Mouse (Mus musculus): ENCODE measurements around the gene T2. TPM values are rescaled to one million over a fixed set of nuclear protein-coding genes. Genes with fewer than 3 reads are reported as not detected.
A peak's percentile ranks its signal among the peaks of the same experiment; 100 is the strongest.

T2 gene
- polyA plus RNA-seq, 1 experiment from 2014 or later: not detected

- under 1% methylated on average over 18 of the region's 18 CpGs for WGBS (ENCODE audit: insufficient replicate concordance)
- Histone ChIP-seq H3K9ac (ENCODE audit: low read depth, low read length) (no peak overlapping the region), H3K36me3 (ENCODE audit: control insufficient read depth, insufficient read depth) (no peaks in the 10 kb centered on the region), H3K4me2 (ENCODE audit: low read depth, low read length) (peak overlapping the region; percentile 44), H3K4me3 (ENCODE audit: low read depth, low read length) (peak overlapping the region; percentile 23), H3K9me3 (replicated peaks; ENCODE audit: control insufficient read depth, low read length) (no peaks in the 10 kb centered on the region), H3K27ac (ENCODE audit: low read length) (no peak overlapping the region), H3K4me1 (ENCODE audit: control insufficient read depth, low read depth, low read length) (peaks cover 4% of the 10 kb centered on the region), H3K27me3 (ENCODE audit: control insufficient read depth, insufficient read depth, low read depth, low read length) (no peaks in the 10 kb centered on the region)
- ATAC-seq (ENCODE audit: low read depth): no peak
These were observed 16.7 kb downstream of the T2 start for GRCm38 (mm10) chr17:8372286-8373046.

- Histone ChIP-seq H3K36me3 (ENCODE audit: control insufficient read depth, insufficient read depth) (no peaks in the 10 kb centered on the region), H3K9me3 (replicated peaks; ENCODE audit: control insufficient read depth, low read length) (no peaks in the 10 kb centered on the region), H3K9ac (ENCODE audit: low read depth, low read length) (no peak overlapping the region), H3K4me3 (ENCODE audit: low read depth, low read length) (no peak overlapping the region), H3K27me3 (ENCODE audit: control insufficient read depth, insufficient read depth, low read depth, low read length) (no peaks in the 10 kb centered on the region), H3K4me1 (ENCODE audit: control insufficient read depth, low read depth, low read length) (no peaks in the 10 kb centered on the region), H3K27ac (ENCODE audit: low read length) (no peak overlapping the region), H3K4me2 (ENCODE audit: low read depth, low read length) (no peak overlapping the region)
- WGBS (ENCODE audit: insufficient replicate concordance): 31% methylated on average over 5 of the region's 5 CpGs
- ATAC-seq (ENCODE audit: low read depth): no peak
These were observed 21.5 kb downstream of the T2 start for GRCm38 (mm10) chr17:8377298-8377697.

GRCm38 (mm10) chr17:8385441-8385840 is 29.6 kb downstream of the T2 start:
- no peak for ATAC-seq (ENCODE audit: low read depth)
- peaks cover 20% of the 10 kb centered on the region for H3K27me3 ChIP-seq (ENCODE audit: control insufficient read depth, insufficient read depth, low read depth, low read length)
- no peaks in the 10 kb centered on the region for H3K9me3 ChIP-seq (replicated peaks; ENCODE audit: control insufficient read depth, low read length)
- no peak overlapping the region for H3K4me2 ChIP-seq (ENCODE audit: low read depth, low read length)
- WGBS (ENCODE audit: insufficient replicate concordance): 67% methylated on average over 2 of the region's 2 CpGs
- no peak overlapping the region for H3K4me3 ChIP-seq (ENCODE audit: low read depth, low read length)
- H3K27ac ChIP-seq (ENCODE audit: low read length): no peak overlapping the region
- no peak overlapping the region for H3K9ac ChIP-seq (ENCODE audit: low read depth, low read length)
- H3K4me1 ChIP-seq (ENCODE audit: control insufficient read depth, low read depth, low read length): no peaks in the 10 kb centered on the region
- H3K36me3 ChIP-seq (ENCODE audit: control insufficient read depth, insufficient read depth): no peaks in the 10 kb centered on the region

- H3K9ac ChIP-seq (ENCODE audit: low read depth, low read length): no peak overlapping the region
- no peak overlapping the region for H3K4me2 ChIP-seq (ENCODE audit: low read depth, low read length)
- H3K4me1 ChIP-seq (ENCODE audit: control insufficient read depth, low read depth, low read length): no peaks in the 10 kb centered on the region
- H3K27ac ChIP-seq (ENCODE audit: low read length): no peak overlapping the region
- H3K4me3 ChIP-seq (ENCODE audit: low read depth, low read length): no peak overlapping the region
- H3K27me3 ChIP-seq (ENCODE audit: control insufficient read depth, insufficient read depth, low read depth, low read length): peaks cover 20% of the 10 kb centered on the region
- WGBS (ENCODE audit: insufficient replicate concordance): 2% methylated on average over 13 of the region's 13 CpGs
- ATAC-seq (ENCODE audit: low read depth): no peak
- H3K36me3 ChIP-seq (ENCODE audit: control insufficient read depth, insufficient read depth): no peaks in the 10 kb centered on the region
- no peaks in the 10 kb centered on the region for H3K9me3 ChIP-seq (replicated peaks; ENCODE audit: control insufficient read depth, low read length)
These were observed 32.7 kb downstream of the T2 start for GRCm38 (mm10) chr17:8388463-8388862.

GRCm38 (mm10) chr17:8388990-8389789 is 33.4 kb downstream of the T2 start:
- Histone ChIP-seq H3K36me3 (ENCODE audit: control insufficient read depth, insufficient read depth) (no peaks in the 10 kb centered on the region), H3K9ac (ENCODE audit: low read depth, low read length) (no peak overlapping the region), H3K9me3 (replicated peaks; ENCODE audit: control insufficient read depth, low read length) (no peaks in the 10 kb centered on the region), H3K27me3 (ENCODE audit: control insufficient read depth, insufficient read depth, low read depth, low read length) (peaks cover 20% of the 10 kb centered on the region), H3K27ac (ENCODE audit: low read length) (no peak overlapping the region), H3K4me2 (ENCODE audit: low read depth, low read length) (no peak overlapping the region), H3K4me3 (ENCODE audit: low read depth, low read length) (no peak overlapping the region), H3K4me1 (ENCODE audit: control insufficient read depth, low read depth, low read length) (no peaks in the 10 kb centered on the region)
- no peak for ATAC-seq (ENCODE audit: low read depth)
- under 1% methylated on average over 28 of the region's 28 CpGs for WGBS (ENCODE audit: insufficient replicate concordance)

- H3K9ac ChIP-seq (ENCODE audit: low read depth, low read length): no peak overlapping the region
- no peak for ATAC-seq (ENCODE audit: low read depth)
- no peaks in the 10 kb centered on the region for H3K36me3 ChIP-seq (ENCODE audit: control insufficient read depth, insufficient read depth)
- H3K4me3 ChIP-seq (ENCODE audit: low read depth, low read length): no peak overlapping the region
- H3K27ac ChIP-seq (ENCODE audit: low read length): no peak overlapping the region
- no peak overlapping the region for H3K4me2 ChIP-seq (ENCODE audit: low read depth, low read length)
- H3K9me3 ChIP-seq (replicated peaks; ENCODE audit: control insufficient read depth, low read length): no peaks in the 10 kb centered on the region
- peaks cover 20% of the 10 kb centered on the region for H3K27me3 ChIP-seq (ENCODE audit: control insufficient read depth, insufficient read depth, low read depth, low read length)
- H3K4me1 ChIP-seq (ENCODE audit: control insufficient read depth, low read depth, low read length): no peaks in the 10 kb centered on the region
- 4% methylated on average over 10 of the region's 10 CpGs for WGBS (ENCODE audit: insufficient replicate concordance)
These were observed 34.0 kb downstream of the T2 start for GRCm38 (mm10) chr17:8389790-8390095.

GRCm38 (mm10) chr17:8390487-8390886 is 34.7 kb downstream of the T2 start:
- 40% methylated on average over 4 of the region's 4 CpGs for WGBS (ENCODE audit: insufficient replicate concordance)
- H3K4me3 ChIP-seq (ENCODE audit: low read depth, low read length): no peak overlapping the region
- H3K27ac ChIP-seq (ENCODE audit: low read length): no peak overlapping the region
- no peak for ATAC-seq (ENCODE audit: low read depth)
- H3K9me3 ChIP-seq (replicated peaks; ENCODE audit: control insufficient read depth, low read length): no peaks in the 10 kb centered on the region
- no peak overlapping the region for H3K9ac ChIP-seq (ENCODE audit: low read depth, low read length)
- H3K4me1 ChIP-seq (ENCODE audit: control insufficient read depth, low read depth, low read length): no peaks in the 10 kb centered on the region
- H3K27me3 ChIP-seq (ENCODE audit: control insufficient read depth, insufficient read depth, low read depth, low read length): peaks cover 20% of the 10 kb centered on the region
- H3K4me2 ChIP-seq (ENCODE audit: low read depth, low read length): no peak overlapping the region
- no peaks in the 10 kb centered on the region for H3K36me3 ChIP-seq (ENCODE audit: control insufficient read depth, insufficient read depth)

GRCm38 (mm10) chr17:8396371-8396770 is 40.6 kb downstream of the T2 start:
- Histone ChIP-seq H3K9me3 (replicated peaks; ENCODE audit: control insufficient read depth, low read length) (no peaks in the 10 kb centered on the region), H3K4me3 (ENCODE audit: low read depth, low read length) (no peak overlapping the region), H3K4me2 (ENCODE audit: low read depth, low read length) (no peak overlapping the region), H3K36me3 (ENCODE audit: control insufficient read depth, insufficient read depth) (no peaks in the 10 kb centered on the region), H3K9ac (ENCODE audit: low read depth, low read length) (no peak overlapping the region), H3K4me1 (ENCODE audit: control insufficient read depth, low read depth, low read length) (no peaks in the 10 kb centered on the region), H3K27ac (ENCODE audit: low read length) (no peak overlapping the region), H3K27me3 (ENCODE audit: control insufficient read depth, insufficient read depth, low read depth, low read length) (no peaks in the 10 kb centered on the region)
- no peak for ATAC-seq (ENCODE audit: low read depth)
- WGBS (ENCODE audit: insufficient replicate concordance): 53% methylated on average over 4 of the region's 4 CpGs

- Histone ChIP-seq H3K4me3 (ENCODE audit: low read depth, low read length) (no peak overlapping the region), H3K36me3 (ENCODE audit: control insufficient read depth, insufficient read depth) (no peaks in the 10 kb centered on the region), H3K9me3 (replicated peaks; ENCODE audit: control insufficient read depth, low read length) (no peaks in the 10 kb centered on the region), H3K4me1 (ENCODE audit: control insufficient read depth, low read depth, low read length) (no peaks in the 10 kb centered on the region), H3K27me3 (ENCODE audit: control insufficient read depth, insufficient read depth, low read depth, low read length) (no peaks in the 10 kb centered on the region), H3K4me2 (ENCODE audit: low read depth, low read length) (no peak overlapping the region), H3K9ac (ENCODE audit: low read depth, low read length) (no peak overlapping the region), H3K27ac (ENCODE audit: low read length) (no peak overlapping the region)
- 44% methylated on average over 2 of the region's 2 CpGs for WGBS (ENCODE audit: insufficient replicate concordance)
- ATAC-seq (ENCODE audit: low read depth): no peak
These were observed 42.2 kb downstream of the T2 start for GRCm38 (mm10) chr17:8397946-8398345.

Measured in liver, embryonic 16.5 days (tissue).